Mouse (Mus musculus): ENCODE results near the gene Tvp23a. TPM values are rescaled to one million over a fixed set of nuclear protein-coding genes. Genes with fewer than 3 reads are reported as not detected.
A peak's percentile ranks its signal among the peaks of the same experiment; 100 is the strongest.

Tvp23a gene
- 6.5 and 6.8 TPM in 2 replicates for polyA plus RNA-seq (2015; fragmentation: Nextera tagmentation; extraction: Ambion mirVana)

DNA sequence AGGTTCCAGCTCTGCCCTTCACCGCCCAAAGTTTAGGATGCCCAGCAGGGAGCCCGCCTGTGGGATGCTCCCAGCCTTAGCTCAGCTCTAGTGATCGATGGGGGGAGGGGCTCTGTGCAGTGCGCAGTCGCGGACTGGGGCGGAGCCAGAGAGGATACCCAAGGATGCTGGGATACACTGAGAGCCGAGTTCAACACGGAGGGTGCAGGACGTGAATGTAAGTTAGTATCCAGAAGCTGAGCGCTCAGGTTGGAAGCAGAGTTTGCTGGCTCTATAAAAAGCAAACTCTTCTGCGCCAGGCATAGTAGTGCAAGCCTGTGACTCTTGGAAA lies at the start of gene Tvp23a:
TSS of gene Tvp23a (minus strand) at position 99 of the 331 bp plus-strand sequence.
- Histone ChIP-seq H3K9me3 (ENCODE audit: control insufficient read depth, low read length) (no peaks in the 10 kb centered on the region), H3K27ac (ENCODE audit: low read length) (no peak within 1 kb of the TSS), H3K4me2 (ENCODE audit: low read depth, low read length) (peak within 1 kb of the TSS; percentile 59), H3K4me1 (ENCODE audit: control insufficient read depth, insufficient read depth, low read length) (peaks cover 5% of the 10 kb centered on the region; the same call in 1 of the 2 replicates), H3K27me3 (replicated peaks; ENCODE audit: control insufficient read depth, insufficient read depth, low read length) (no peaks in the 10 kb centered on the region), H3K36me3 (ENCODE audit: control insufficient read depth, insufficient read depth, low read length) (no peaks in the 10 kb centered on the region), H3K4me3 (ENCODE audit: low read length) (peak within 1 kb of the TSS; percentile 48), H3K9ac (ENCODE audit: low read depth, low read length) (peak within 1 kb of the TSS; percentile 66)
- 4% methylated on average over 12 of the region's 12 CpGs for WGBS
- ATAC-seq, result peak; percentile 82

DNA sequence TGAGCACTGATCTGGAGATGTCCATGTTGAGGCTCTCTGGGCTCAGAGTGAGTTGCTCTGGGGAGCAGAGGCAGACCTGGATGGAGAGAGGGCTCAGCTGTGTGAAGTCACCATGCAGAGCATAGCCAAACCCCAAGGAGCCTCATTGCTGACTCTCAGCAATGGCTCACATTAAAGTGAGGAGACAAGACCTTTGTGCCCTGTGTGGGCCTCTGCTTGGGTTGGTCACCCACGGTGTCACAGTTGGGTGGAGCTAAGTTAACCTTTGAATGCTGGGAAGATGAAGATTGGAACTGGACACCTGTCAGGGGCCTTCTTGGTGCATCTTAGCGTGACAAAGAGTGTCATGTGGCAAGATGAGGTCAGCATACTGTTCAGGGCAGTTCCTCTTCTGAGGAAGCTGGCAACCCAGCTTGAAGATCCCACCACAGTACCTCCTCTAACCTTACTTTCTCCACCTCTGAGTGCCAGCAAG lies 48.7 kb upstream of the Tvp23a start:
- Histone ChIP-seq H3K27ac (ENCODE audit: low read length) (no peak overlapping the region), H3K27me3 (replicated peaks; ENCODE audit: control insufficient read depth, insufficient read depth, low read length) (0 out of 2 replicates have a peak, but pooled peaks cover under 1% of the 10 kb centered on the region), H3K9me3 (ENCODE audit: control insufficient read depth, low read length) (no peaks in the 10 kb centered on the region), H3K4me3 (ENCODE audit: low read length) (no peak overlapping the region), H3K36me3 (ENCODE audit: control insufficient read depth, insufficient read depth, low read length) (no peaks in the 10 kb centered on the region), H3K9ac (ENCODE audit: low read depth, low read length) (no peak overlapping the region), H3K4me1 (ENCODE audit: control insufficient read depth, insufficient read depth, low read length) (no peaks in the 10 kb centered on the region), H3K4me2 (ENCODE audit: low read depth, low read length) (no peak overlapping the region)
- no peak for ATAC-seq
- WGBS, result 64% methylated on average over 2 of the region's 2 CpGs

DNA sequence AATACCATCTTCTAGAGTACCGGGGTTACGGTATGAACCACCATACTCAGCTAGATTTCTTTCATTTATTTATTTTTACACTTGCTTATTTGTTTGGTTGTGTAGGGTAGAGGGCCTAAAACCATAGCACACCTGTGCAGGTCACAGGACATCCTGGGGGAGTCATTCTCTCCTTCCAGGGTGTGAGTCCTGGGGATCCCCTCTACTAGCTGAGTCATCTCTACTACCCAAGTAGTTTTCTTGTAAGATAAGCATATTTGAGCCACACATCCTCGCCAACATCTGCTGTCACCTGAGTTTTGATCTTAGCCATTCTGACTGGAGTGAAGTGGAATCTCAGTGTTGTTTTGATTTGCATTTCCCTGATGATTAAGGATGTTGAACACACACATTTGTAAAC lies 45.4 kb upstream of the Tvp23a start:
- Histone ChIP-seq H3K4me2 (ENCODE audit: low read depth, low read length) (no peak overlapping the region), H3K4me3 (ENCODE audit: low read length) (no peak overlapping the region), H3K27ac (ENCODE audit: low read length) (no peak overlapping the region), H3K27me3 (replicated peaks; ENCODE audit: control insufficient read depth, insufficient read depth, low read length) (peaks cover 19% of the 10 kb centered on the region; the same call in 1 of the 2 replicates), H3K9ac (ENCODE audit: low read depth, low read length) (no peak overlapping the region), H3K4me1 (ENCODE audit: control insufficient read depth, insufficient read depth, low read length) (no peaks in the 10 kb centered on the region), H3K36me3 (ENCODE audit: control insufficient read depth, insufficient read depth, low read length) (no peaks in the 10 kb centered on the region), H3K9me3 (ENCODE audit: control insufficient read depth, low read length) (no peaks in the 10 kb centered on the region)
- WGBS, result 78% methylated on average over 3 of the region's 3 CpGs
- no peak for ATAC-seq

DNA sequence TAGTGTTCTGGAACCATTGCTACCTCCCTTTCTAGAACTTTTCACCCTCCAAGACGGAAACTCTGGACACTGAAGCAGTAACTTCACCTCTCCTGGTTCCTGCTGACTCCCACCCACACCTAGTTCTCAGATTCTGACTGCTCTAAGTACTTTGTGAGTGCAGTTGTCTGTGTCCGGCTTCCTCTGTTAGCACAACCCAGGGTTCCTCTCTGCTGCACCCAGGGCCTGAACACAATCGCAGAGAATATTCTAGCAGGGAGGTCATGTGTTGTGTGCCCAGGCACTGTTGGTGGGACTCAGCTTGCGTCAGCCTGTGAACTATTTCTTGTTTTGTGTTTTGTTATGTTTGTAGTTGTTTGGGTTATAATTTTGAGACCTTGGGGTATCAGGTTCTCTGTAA lies 44.6 kb upstream of the Tvp23a start:
- Histone ChIP-seq H3K9ac (ENCODE audit: low read depth, low read length) (no peak overlapping the region), H3K4me3 (ENCODE audit: low read length) (no peak overlapping the region), H3K4me2 (ENCODE audit: low read depth, low read length) (no peak overlapping the region), H3K36me3 (ENCODE audit: control insufficient read depth, insufficient read depth, low read length) (no peaks in the 10 kb centered on the region), H3K4me1 (ENCODE audit: control insufficient read depth, insufficient read depth, low read length) (no peaks in the 10 kb centered on the region), H3K27ac (ENCODE audit: low read length) (no peak overlapping the region), H3K9me3 (ENCODE audit: control insufficient read depth, low read length) (no peaks in the 10 kb centered on the region), H3K27me3 (replicated peaks; ENCODE audit: control insufficient read depth, insufficient read depth, low read length) (peaks cover 19% of the 10 kb centered on the region; the same call in 1 of the 2 replicates)
- WGBS, result 84% methylated on average over 4 of the region's 4 CpGs
- no peak for ATAC-seq

DNA sequence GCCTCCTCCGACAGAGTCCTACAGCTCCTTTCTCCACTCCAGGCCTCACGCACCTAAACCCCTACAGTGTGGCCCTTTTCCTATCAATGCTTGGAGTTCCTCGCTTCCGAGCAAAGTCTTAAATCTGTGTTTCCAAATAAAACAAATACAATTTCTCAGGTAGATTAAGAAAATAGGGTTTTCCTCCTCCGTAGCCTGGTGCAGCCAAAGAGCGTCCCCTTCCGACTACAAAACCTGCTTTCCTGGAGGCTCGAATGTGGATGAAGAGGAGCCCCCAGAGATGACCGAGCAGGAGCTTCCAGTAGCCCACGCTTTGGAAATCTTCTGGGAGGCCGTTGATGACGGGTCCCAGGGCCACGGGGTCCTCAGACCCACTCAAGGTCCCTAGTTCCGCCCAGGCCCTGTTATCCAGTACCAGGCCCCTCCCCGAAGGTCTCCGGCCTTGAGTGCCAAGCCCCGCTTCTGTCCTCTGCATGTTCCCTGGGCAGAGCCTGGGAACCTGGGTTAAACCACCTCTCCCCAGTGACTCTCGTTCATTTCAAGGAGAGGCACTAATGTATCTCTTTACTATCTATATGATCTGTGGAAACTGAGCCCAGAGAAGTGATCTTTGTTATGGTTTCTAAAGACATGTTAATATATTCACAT lies 43.5 kb upstream of the Tvp23a start:
- Histone ChIP-seq H3K4me1 (ENCODE audit: control insufficient read depth, insufficient read depth, low read length) (no peaks in the 10 kb centered on the region), H3K36me3 (ENCODE audit: control insufficient read depth, insufficient read depth, low read length) (no peaks in the 10 kb centered on the region), H3K27ac (ENCODE audit: low read length) (no peak overlapping the region), H3K27me3 (replicated peaks; ENCODE audit: control insufficient read depth, insufficient read depth, low read length) (peaks cover 19% of the 10 kb centered on the region; the same call in 1 of the 2 replicates), H3K9me3 (ENCODE audit: control insufficient read depth, low read length) (no peaks in the 10 kb centered on the region), H3K4me2 (ENCODE audit: low read depth, low read length) (no peak overlapping the region), H3K9ac (ENCODE audit: low read depth, low read length) (no peak overlapping the region), H3K4me3 (ENCODE audit: low read length) (no peak overlapping the region)
- 79% methylated on average over 18 of the region's 18 CpGs for WGBS
- no peak for ATAC-seq

DNA sequence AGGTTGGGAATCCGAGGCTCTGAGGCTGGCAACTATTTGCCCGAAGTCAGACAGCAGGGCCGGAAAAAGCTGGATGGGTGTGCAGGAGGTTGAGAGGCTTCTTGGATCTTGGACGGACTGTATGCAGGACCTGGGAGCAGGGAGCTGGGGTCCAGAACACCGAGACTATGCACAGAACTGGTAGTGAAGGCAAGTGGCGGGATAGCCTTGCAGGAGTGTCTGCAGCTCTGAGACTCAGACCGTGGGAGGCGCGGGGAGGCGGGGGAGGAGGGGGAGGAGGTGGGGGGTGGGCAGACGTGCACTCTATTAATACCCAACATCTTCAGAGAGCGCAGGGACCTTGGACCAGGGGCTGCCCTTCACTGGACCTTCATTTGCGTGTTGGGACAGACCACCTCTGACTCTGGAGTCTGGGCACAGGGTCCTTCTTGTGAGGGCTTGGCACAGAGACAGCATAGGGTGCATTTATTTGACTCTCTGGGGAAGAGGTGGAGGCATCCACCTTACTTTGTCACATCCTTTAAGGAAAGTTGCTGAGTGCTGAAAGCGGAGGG lies 42.8 kb upstream of the Tvp23a start:
- no peaks in the 10 kb centered on the region for H3K9me3 ChIP-seq (ENCODE audit: control insufficient read depth, low read length)
- peak overlapping the region; percentile 20; the same call in 1 of the 2 replicates for H3K4me3 ChIP-seq (ENCODE audit: low read length)
- WGBS, result 22% methylated on average over 13 of the region's 14 CpGs
- H3K9ac ChIP-seq (ENCODE audit: low read depth, low read length), result 0 out of 2 replicates have a peak overlapping the region, but pooled peaks have one; percentile 30
- H3K27me3 ChIP-seq (replicated peaks; ENCODE audit: control insufficient read depth, insufficient read depth, low read length), result peaks cover 19% of the 10 kb centered on the region; the same call in 1 of the 2 replicates
- peak overlapping the region; percentile 42 for H3K4me2 ChIP-seq (ENCODE audit: low read depth, low read length)
- no peaks in the 10 kb centered on the region for H3K4me1 ChIP-seq (ENCODE audit: control insufficient read depth, insufficient read depth, low read length)
- no peaks in the 10 kb centered on the region for H3K36me3 ChIP-seq (ENCODE audit: control insufficient read depth, insufficient read depth, low read length)
- no peak for ATAC-seq
- no peak overlapping the region for H3K27ac ChIP-seq (ENCODE audit: low read length)

DNA sequence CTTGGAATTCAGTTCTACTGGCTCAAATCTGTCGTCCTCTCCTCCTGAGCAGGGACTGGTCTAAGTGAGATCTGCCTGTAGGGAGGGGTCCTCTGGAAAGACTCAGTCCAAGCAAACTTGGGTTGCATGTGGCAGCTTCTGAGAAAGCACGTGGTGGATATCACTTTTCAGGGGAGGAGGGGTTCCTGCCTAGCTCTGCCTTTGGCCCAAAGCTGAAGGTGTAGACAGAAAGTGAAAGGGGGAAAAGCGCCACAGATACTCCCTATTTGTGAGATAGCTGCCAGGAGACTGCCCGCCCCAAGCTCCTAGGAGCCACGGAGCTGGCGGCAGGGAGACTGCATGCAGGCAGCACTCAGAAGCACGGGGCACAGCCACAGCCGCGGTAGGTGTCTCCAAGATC lies 42.3 kb upstream of the Tvp23a start:
- Histone ChIP-seq H3K27me3 (replicated peaks; ENCODE audit: control insufficient read depth, insufficient read depth, low read length) (peaks cover 19% of the 10 kb centered on the region; the same call in 1 of the 2 replicates), H3K4me1 (ENCODE audit: control insufficient read depth, insufficient read depth, low read length) (no peaks in the 10 kb centered on the region), H3K4me2 (ENCODE audit: low read depth, low read length) (peak overlapping the region; percentile 42), H3K4me3 (ENCODE audit: low read length) (peak overlapping the region; percentile 20; the same call in 1 of the 2 replicates), H3K36me3 (ENCODE audit: control insufficient read depth, insufficient read depth, low read length) (no peaks in the 10 kb centered on the region), H3K9me3 (ENCODE audit: control insufficient read depth, low read length) (no peaks in the 10 kb centered on the region), H3K27ac (ENCODE audit: low read length) (no peak overlapping the region), H3K9ac (ENCODE audit: low read depth, low read length) (0 out of 2 replicates have a peak overlapping the region, but pooled peaks have one; percentile 30)
- WGBS, result 4% methylated on average over 9 of the region's 9 CpGs
- ATAC-seq, result no peak

DNA sequence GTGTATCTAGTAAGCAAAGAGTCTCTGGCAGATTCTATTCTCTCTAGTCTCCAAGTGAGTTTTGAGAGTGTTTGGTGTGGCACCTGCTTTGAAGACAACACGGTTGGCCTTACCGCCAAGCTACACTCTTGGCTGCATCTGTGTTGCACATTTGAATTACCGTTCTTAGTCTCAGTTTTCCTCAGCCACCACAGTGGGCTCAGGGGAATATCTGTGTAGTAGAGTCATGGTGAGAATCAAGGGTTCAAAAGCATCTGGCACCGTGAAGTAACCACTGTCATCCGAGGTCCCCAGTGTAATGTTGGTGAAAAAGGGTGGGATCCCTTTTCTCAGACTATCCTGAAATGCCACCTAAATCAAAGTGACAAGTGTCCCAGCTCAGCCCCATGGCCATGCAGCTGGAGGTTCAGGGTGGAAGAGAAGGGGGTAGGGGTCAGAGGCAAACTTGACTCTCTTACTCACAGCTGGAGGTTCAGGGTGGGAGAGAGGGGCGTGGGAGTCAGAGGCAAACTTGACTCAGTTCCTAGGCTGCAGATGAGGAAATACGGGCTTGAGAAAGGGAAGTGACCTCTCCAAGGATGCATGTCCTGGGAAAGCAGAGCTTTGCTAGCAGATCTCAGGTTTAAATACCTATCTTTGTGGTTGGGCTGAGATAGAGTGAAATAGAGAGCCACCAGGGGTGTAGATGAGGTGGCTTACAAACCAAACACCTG lies 41.8 kb upstream of the Tvp23a start:
- 80% methylated on average over 7 of the region's 7 CpGs for WGBS
- peaks cover 19% of the 10 kb centered on the region; the same call in 1 of the 2 replicates for H3K27me3 ChIP-seq (replicated peaks; ENCODE audit: control insufficient read depth, insufficient read depth, low read length)
- no peak for ATAC-seq
- no peaks in the 10 kb centered on the region for H3K36me3 ChIP-seq (ENCODE audit: control insufficient read depth, insufficient read depth, low read length)
- H3K9ac ChIP-seq (ENCODE audit: low read depth, low read length), result no peak overlapping the region
- no peak overlapping the region for H3K27ac ChIP-seq (ENCODE audit: low read length)
- H3K4me3 ChIP-seq (ENCODE audit: low read length), result no peak overlapping the region
- H3K4me1 ChIP-seq (ENCODE audit: control insufficient read depth, insufficient read depth, low read length), result no peaks in the 10 kb centered on the region
- H3K4me2 ChIP-seq (ENCODE audit: low read depth, low read length), result no peak overlapping the region
- no peaks in the 10 kb centered on the region for H3K9me3 ChIP-seq (ENCODE audit: control insufficient read depth, low read length)

DNA sequence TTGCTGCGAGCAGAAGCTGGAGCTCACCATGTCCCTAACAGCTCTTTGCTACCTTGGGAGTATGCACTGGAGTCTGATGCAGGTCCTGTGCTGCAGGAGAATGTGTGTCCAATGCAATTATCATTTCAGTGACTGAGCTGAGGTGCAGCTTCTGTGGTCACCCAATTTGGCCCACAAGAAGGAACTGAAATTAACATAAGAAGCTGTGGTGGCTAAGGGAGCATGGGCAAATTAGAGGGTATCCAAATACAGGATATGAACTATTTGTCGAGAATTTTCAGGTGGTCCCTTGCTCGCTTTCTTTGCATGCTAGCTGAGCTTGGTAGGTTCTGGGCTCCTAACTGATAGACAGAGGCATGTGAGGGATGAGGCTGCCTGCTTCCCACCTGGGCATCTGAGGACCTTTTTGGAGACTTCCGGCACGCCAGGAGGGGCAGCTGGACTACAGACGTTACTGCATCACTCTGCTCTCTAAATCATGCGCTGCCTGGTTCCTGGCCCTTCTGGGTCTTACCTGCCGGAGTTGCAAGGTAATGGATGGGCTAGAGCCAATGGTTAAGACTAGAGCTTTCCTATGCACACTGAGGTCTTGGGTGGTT lies 40.8 kb upstream of the Tvp23a start:
- H3K9ac ChIP-seq (ENCODE audit: low read depth, low read length), result no peak overlapping the region
- no peak overlapping the region for H3K4me2 ChIP-seq (ENCODE audit: low read depth, low read length)
- 82% methylated on average over 8 of the region's 8 CpGs for WGBS
- H3K4me3 ChIP-seq (ENCODE audit: low read length), result no peak overlapping the region
- H3K27ac ChIP-seq (ENCODE audit: low read length), result no peak overlapping the region
- H3K36me3 ChIP-seq (ENCODE audit: control insufficient read depth, insufficient read depth, low read length), result no peaks in the 10 kb centered on the region
- no peak for ATAC-seq
- H3K9me3 ChIP-seq (ENCODE audit: control insufficient read depth, low read length), result no peaks in the 10 kb centered on the region
- peaks cover 19% of the 10 kb centered on the region; the same call in 1 of the 2 replicates for H3K27me3 ChIP-seq (replicated peaks; ENCODE audit: control insufficient read depth, insufficient read depth, low read length)
- no peaks in the 10 kb centered on the region for H3K4me1 ChIP-seq (ENCODE audit: control insufficient read depth, insufficient read depth, low read length)
